Mouse (Mus musculus) heart, adult 2 months (tissue): ENCODE measurements around the gene Gm20708.
A peak's percentile ranks its signal among the peaks of the same experiment; 100 is the strongest.

Experiments
- CTCF ChIP-seq: fragments of 200-600 bp; IDR thresholded peaks from 2 replicates; pipeline ENCODE4 v1.8.1; 2022; ENCODE audit warnings: antibody characterized with exemption, mild to moderate bottlenecking, moderate library complexity
- POLR2A ChIP-seq: fragments of 200-500 bp; IDR thresholded peaks from 2 replicates; pipeline ENCODE4 v1.6.1; 2011; ENCODE audit warnings: mild to moderate bottlenecking, low read depth, low read length, control low read depth; ENCODE audit not compliant: insufficient read depth

DNA sequence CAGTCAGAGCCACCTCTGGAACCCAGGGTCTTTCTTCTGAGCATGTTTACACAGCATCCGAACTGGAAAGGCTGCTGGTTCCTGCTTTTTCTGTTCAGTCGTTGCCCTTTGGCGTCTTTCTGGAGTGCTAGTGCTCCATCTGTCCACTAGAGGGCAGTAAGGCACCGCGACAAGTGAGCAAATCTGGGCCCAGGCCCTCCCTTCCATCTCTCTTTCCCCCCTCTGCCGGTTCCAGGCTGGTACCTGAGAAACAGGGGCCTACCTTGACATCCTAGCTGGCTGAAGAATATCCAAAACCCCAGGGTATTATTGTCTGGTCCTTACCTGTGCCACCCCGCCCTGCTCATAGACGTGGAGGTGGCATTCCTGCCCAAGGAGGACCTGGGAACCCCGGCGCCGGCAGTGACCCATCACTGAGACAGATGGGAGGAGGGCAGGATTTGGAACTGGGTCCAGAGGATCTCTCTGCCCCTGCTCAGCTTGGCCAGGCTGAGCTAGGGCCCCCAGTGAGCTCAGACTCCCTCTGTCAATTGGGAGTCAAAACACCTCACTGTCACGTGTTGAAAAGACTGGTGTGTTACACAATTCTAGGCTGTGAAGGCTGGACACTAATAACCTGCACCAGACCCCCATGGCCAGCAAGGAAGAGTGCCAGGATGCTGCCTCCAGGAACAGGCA is 61.4 kb downstream of the Gm20708 start:
- peak; percentile 99 for TF ChIP-seq CTCF
- TF ChIP-seq POLR2A: no peak
